Mouse (Mus musculus): ENCODE data around the gene Krt7. TPM values are rescaled to one million over a fixed set of nuclear protein-coding genes. Genes with fewer than 3 reads are reported as not detected.
A peak's percentile ranks its signal among the peaks of the same experiment; 100 is the strongest.

Gene Krt7
- polyA plus RNA-seq (2014; fragmentation: Nextera tagmentation; extraction: Ambion mirVana): 131 and 148 TPM in 2 replicates

GRCm38 (mm10) chr15:101410775-101411174 is at the start of gene Krt7:
TSS of gene Krt7 (plus strand) at chr15:101411043.
- peak; percentile 33; the same call in 1 of the 2 replicates for ATAC-seq (ENCODE audit: insufficient number of reproducible peaks, insufficient read depth, low FRiP score, low read depth)
- peak within 1 kb of the TSS; percentile 42 for H3K4me2 ChIP-seq (replicated peaks; ENCODE audit: low read depth, low read length)
- peak within 1 kb of the TSS; percentile 17; the same call in 1 of the 2 replicates for H3K4me3 ChIP-seq (ENCODE audit: low read depth, low read length)
- no peak within 1 kb of the TSS; the same call in 1 of the 2 replicates for H3K9ac ChIP-seq (replicated peaks; ENCODE audit: low read depth, low read length)
- H3K36me3 ChIP-seq (ENCODE audit: control insufficient read depth, insufficient read depth, low read length): no peaks in the 10 kb centered on the region
- H3K27ac ChIP-seq (ENCODE audit: low read length): peak within 1 kb of the TSS; percentile 55; the same call in 1 of the 2 replicates
- H3K27me3 ChIP-seq (ENCODE audit: control insufficient read depth, insufficient read depth, low read length): 0 out of 2 replicates have a peak, but pooled peaks cover 2% of the 10 kb centered on the region
- no peaks in the 10 kb centered on the region for H3K9me3 ChIP-seq (ENCODE audit: control insufficient read depth, low read depth, low read length)
- 25% methylated on average over 2 of the region's 2 CpGs for WGBS
- 0 out of 2 replicates have a peak, but pooled peaks cover 6% of the 10 kb centered on the region for H3K4me1 ChIP-seq (ENCODE audit: control insufficient read depth, insufficient read depth, low read length)

- Histone ChIP-seq H3K27me3 (ENCODE audit: control insufficient read depth, insufficient read depth, low read length) (no peaks in the 10 kb centered on the region), H3K9me3 (ENCODE audit: control insufficient read depth, low read depth, low read length) (no peaks in the 10 kb centered on the region), H3K9ac (replicated peaks; ENCODE audit: low read depth, low read length) (no peak overlapping the region), H3K4me2 (replicated peaks; ENCODE audit: low read depth, low read length) (no peak overlapping the region), H3K27ac (ENCODE audit: low read length) (no peak overlapping the region), H3K4me3 (ENCODE audit: low read depth, low read length) (no peak overlapping the region), H3K4me1 (ENCODE audit: control insufficient read depth, insufficient read depth, low read length) (peaks cover 12% of the 10 kb centered on the region), H3K36me3 (ENCODE audit: control insufficient read depth, insufficient read depth, low read length) (no peaks in the 10 kb centered on the region)
- 43% methylated on average over 4 of the region's 4 CpGs for WGBS
- ATAC-seq (ENCODE audit: insufficient number of reproducible peaks, insufficient read depth, low FRiP score, low read depth): peak; percentile 33; the same call in 1 of the 2 replicates
Observed at GRCm38 (mm10) chr15:101362393-101363010, 48.3 kb upstream of the Krt7 start.

GRCm38 (mm10) chr15:101363933-101364332 is 46.9 kb upstream of the Krt7 start:
- H3K27me3 ChIP-seq (ENCODE audit: control insufficient read depth, insufficient read depth, low read length): no peaks in the 10 kb centered on the region
- WGBS: 73% methylated on average over 6 of the region's 6 CpGs

GRCm38 (mm10) chr15:101364425-101364824 is 46.4 kb upstream of the Krt7 start:
- H3K9ac ChIP-seq (replicated peaks; ENCODE audit: low read depth, low read length): no peak overlapping the region
- no peaks in the 10 kb centered on the region for H3K27me3 ChIP-seq (ENCODE audit: control insufficient read depth, insufficient read depth, low read length)
- no peak overlapping the region for H3K4me3 ChIP-seq (ENCODE audit: low read depth, low read length)
- ATAC-seq (ENCODE audit: insufficient number of reproducible peaks, insufficient read depth, low FRiP score, low read depth): no peak
- H3K27ac ChIP-seq (ENCODE audit: low read length): no peak overlapping the region
- WGBS: 52% methylated on average over 6 of the region's 6 CpGs
- no peaks in the 10 kb centered on the region for H3K9me3 ChIP-seq (ENCODE audit: control insufficient read depth, low read depth, low read length)
- no peak overlapping the region for H3K4me2 ChIP-seq (replicated peaks; ENCODE audit: low read depth, low read length)
- no peaks in the 10 kb centered on the region for H3K36me3 ChIP-seq (ENCODE audit: control insufficient read depth, insufficient read depth, low read length)
- H3K4me1 ChIP-seq (ENCODE audit: control insufficient read depth, insufficient read depth, low read length): peaks cover 17% of the 10 kb centered on the region

More at GRCm38 (mm10) chr15:101363933-101364332, 46.9 kb upstream of the Krt7 start:
- no peak overlapping the region for H3K9ac ChIP-seq (replicated peaks; ENCODE audit: low read depth, low read length)
- no peak overlapping the region for H3K4me2 ChIP-seq (replicated peaks; ENCODE audit: low read depth, low read length)
- ATAC-seq (ENCODE audit: insufficient number of reproducible peaks, insufficient read depth, low FRiP score, low read depth): no peak
- H3K36me3 ChIP-seq (ENCODE audit: control insufficient read depth, insufficient read depth, low read length): no peaks in the 10 kb centered on the region
- H3K4me3 ChIP-seq (ENCODE audit: low read depth, low read length): no peak overlapping the region
- H3K27ac ChIP-seq (ENCODE audit: low read length): no peak overlapping the region
- no peaks in the 10 kb centered on the region for H3K9me3 ChIP-seq (ENCODE audit: control insufficient read depth, low read depth, low read length)
- peaks cover 15% of the 10 kb centered on the region for H3K4me1 ChIP-seq (ENCODE audit: control insufficient read depth, insufficient read depth, low read length)

GRCm38 (mm10) chr15:101364891-101365671 is 45.8 kb upstream of the Krt7 start:
- Histone ChIP-seq H3K4me1 (ENCODE audit: control insufficient read depth, insufficient read depth, low read length) (peaks cover 22% of the 10 kb centered on the region), H3K27ac (ENCODE audit: low read length) (peak overlapping the region; percentile 27; the same call in 1 of the 2 replicates), H3K9ac (replicated peaks; ENCODE audit: low read depth, low read length) (no peak overlapping the region), H3K4me3 (ENCODE audit: low read depth, low read length) (no peak overlapping the region), H3K9me3 (ENCODE audit: control insufficient read depth, low read depth, low read length) (no peaks in the 10 kb centered on the region), H3K4me2 (replicated peaks; ENCODE audit: low read depth, low read length) (no peak overlapping the region), H3K27me3 (ENCODE audit: control insufficient read depth, insufficient read depth, low read length) (no peaks in the 10 kb centered on the region), H3K36me3 (ENCODE audit: control insufficient read depth, insufficient read depth, low read length) (no peaks in the 10 kb centered on the region)
- no peak for ATAC-seq (ENCODE audit: insufficient number of reproducible peaks, insufficient read depth, low FRiP score, low read depth)
- WGBS: 67% methylated on average over 7 of the region's 7 CpGs

- H3K4me2 ChIP-seq (replicated peaks; ENCODE audit: low read depth, low read length): no peak overlapping the region
- no peak for ATAC-seq (ENCODE audit: insufficient number of reproducible peaks, insufficient read depth, low FRiP score, low read depth)
- peak overlapping the region; percentile 61; the same call in 1 of the 2 replicates for H3K27ac ChIP-seq (ENCODE audit: low read length)
- H3K9ac ChIP-seq (replicated peaks; ENCODE audit: low read depth, low read length): no peak overlapping the region
- H3K36me3 ChIP-seq (ENCODE audit: control insufficient read depth, insufficient read depth, low read length): no peaks in the 10 kb centered on the region
- no peaks in the 10 kb centered on the region for H3K27me3 ChIP-seq (ENCODE audit: control insufficient read depth, insufficient read depth, low read length)
- H3K4me1 ChIP-seq (ENCODE audit: control insufficient read depth, insufficient read depth, low read length): peaks cover 27% of the 10 kb centered on the region
- 55% methylated on average over 4 of the region's 4 CpGs for WGBS
- no peak overlapping the region for H3K4me3 ChIP-seq (ENCODE audit: low read depth, low read length)
- no peaks in the 10 kb centered on the region for H3K9me3 ChIP-seq (ENCODE audit: control insufficient read depth, low read depth, low read length)
Observed at GRCm38 (mm10) chr15:101365721-101366120, 45.1 kb upstream of the Krt7 start.

GRCm38 (mm10) chr15:101366482-101366881 is 44.4 kb upstream of the Krt7 start:
- Histone ChIP-seq H3K4me2 (replicated peaks; ENCODE audit: low read depth, low read length) (0 out of 2 replicates have a peak overlapping the region, but pooled peaks have one; percentile 5), H3K27ac (ENCODE audit: low read length) (peak overlapping the region; percentile 61; the same call in 1 of the 2 replicates), H3K9ac (replicated peaks; ENCODE audit: low read depth, low read length) (no peak overlapping the region), H3K9me3 (ENCODE audit: control insufficient read depth, low read depth, low read length) (no peaks in the 10 kb centered on the region), H3K4me3 (ENCODE audit: low read depth, low read length) (no peak overlapping the region), H3K27me3 (ENCODE audit: control insufficient read depth, insufficient read depth, low read length) (no peaks in the 10 kb centered on the region), H3K4me1 (ENCODE audit: control insufficient read depth, insufficient read depth, low read length) (peaks cover 31% of the 10 kb centered on the region), H3K36me3 (ENCODE audit: control insufficient read depth, insufficient read depth, low read length) (no peaks in the 10 kb centered on the region)
- 38% methylated on average over 3 of the region's 3 CpGs for WGBS
- ATAC-seq (ENCODE audit: insufficient number of reproducible peaks, insufficient read depth, low FRiP score, low read depth): no peak

GRCm38 (mm10) chr15:101366926-101367325 is 43.9 kb upstream of the Krt7 start:
- ATAC-seq (ENCODE audit: insufficient number of reproducible peaks, insufficient read depth, low FRiP score, low read depth): no peak
- no peaks in the 10 kb centered on the region for H3K36me3 ChIP-seq (ENCODE audit: control insufficient read depth, insufficient read depth, low read length)
- H3K27me3 ChIP-seq (ENCODE audit: control insufficient read depth, insufficient read depth, low read length): no peaks in the 10 kb centered on the region
- WGBS: 50% methylated on average over 2 of the region's 2 CpGs
- peak overlapping the region; percentile 61; the same call in 1 of the 2 replicates for H3K27ac ChIP-seq (ENCODE audit: low read length)
- no peak overlapping the region for H3K9ac ChIP-seq (replicated peaks; ENCODE audit: low read depth, low read length)
- no peak overlapping the region for H3K4me3 ChIP-seq (ENCODE audit: low read depth, low read length)
- H3K9me3 ChIP-seq (ENCODE audit: control insufficient read depth, low read depth, low read length): no peaks in the 10 kb centered on the region
- no peak overlapping the region for H3K4me2 ChIP-seq (replicated peaks; ENCODE audit: low read depth, low read length)
- peaks cover 31% of the 10 kb centered on the region for H3K4me1 ChIP-seq (ENCODE audit: control insufficient read depth, insufficient read depth, low read length)
